Mouse (Mus musculus) heart, adult 2 months (tissue): ENCODE data around the gene Bid. TPM values are rescaled to one million over a fixed set of nuclear protein-coding genes. Genes with fewer than 3 reads are reported as not detected.

Experiments used
- DNase-seq, 2 experiments: peaks; one replicate each; pipeline ENCODE4 v3.0.0; 2021
- H3K27ac ChIP-seq: fragments of 200-600 bp; 2 replicates; pipeline ENCODE4 v1.8.1; 2022
- H3K27me3 ChIP-seq: fragments of 200-500 bp; 2 replicates; pipeline ENCODE4 v1.6.1; 2012; ENCODE audit warnings: mild to moderate bottlenecking, low read length, inconsistent platforms, mixed read lengths; ENCODE audit not compliant: control insufficient read depth, insufficient read depth
- H3K36me3 ChIP-seq: fragments of 200-500 bp; 2 replicates; pipeline ENCODE4 v1.6.1; 2012; ENCODE audit warnings: low read length, inconsistent platforms; ENCODE audit not compliant: control insufficient read depth, insufficient read depth
- H3K4me1 ChIP-seq: fragments of 200-500 bp; 2 replicates; pipeline ENCODE4 v1.6.1; 2011; ENCODE audit warnings: low read length; ENCODE audit not compliant: control insufficient read depth, insufficient read depth
- H3K4me3 ChIP-seq: fragments of 200-600 bp; 2 replicates; pipeline ENCODE4 v1.8.1; 2022
- H3K79me2 ChIP-seq: fragments of 200-500 bp; replicated peaks from 2 replicates; pipeline ENCODE4 v1.6.1; 2012; ENCODE audit warnings: mild to moderate bottlenecking, inconsistent platforms, low read length, moderate library complexity, mixed read lengths; ENCODE audit not compliant: control insufficient read depth, insufficient read depth
- H3K9ac ChIP-seq: fragments of 200-500 bp; 2 replicates; pipeline ENCODE4 v1.6.1; 2012; ENCODE audit warnings: low read depth, mild to moderate bottlenecking, control low read depth, inconsistent platforms, low read length, mixed read lengths
- CTCF ChIP-seq: fragments of 200-600 bp; IDR thresholded peaks from 2 replicates; pipeline ENCODE4 v1.8.1; 2022; ENCODE audit warnings: antibody characterized with exemption, mild to moderate bottlenecking, moderate library complexity
- EP300 ChIP-seq: fragments of 200-500 bp; IDR thresholded peaks from 2 replicates; pipeline ENCODE4 v1.6.1; 2011; ENCODE audit warnings: low read depth, low read length, control low read depth; ENCODE audit not compliant: insufficient read depth
- POLR2A ChIP-seq: fragments of 200-500 bp; IDR thresholded peaks from 2 replicates; pipeline ENCODE4 v1.6.1; 2011; ENCODE audit warnings: mild to moderate bottlenecking, low read depth, low read length, control low read depth; ENCODE audit not compliant: insufficient read depth
- WGBS: fragments of 180-500 bp; shearing (Covaris S2); methylation state at CpG from one replicate; pipeline ENCODE4 v1.1.7; 2018; 5-methylcytosine and 5-hydroxymethylcytosine counted together
- intact Hi-C: fragments of 180-260 bp; cut with DNase I; formaldehyde crosslinking; loops from one replicate; pipeline ENCODE4 v1.15.1; 2025
- polyA plus RNA-seq: library from polyadenylated mRNA; depleted of rRNA; stranded (reverse); fragments of >200 nt; gene quantifications from 2 replicates; pipeline ENCODE4 v1.2.3, GENCODE M21; 2012
- total RNA-seq, 2 experiments: library from RNA; stranded (reverse); gene quantifications; 2 replicates each; pipeline ENCODE4 v1.2.3; 2021

Bid gene
- total and polyA plus RNA-seq, 3 experiments, result 0.65 to 1.5 (median 1.1) TPM

- TF ChIP-seq CTCF (no peak), EP300 (no peak), POLR2A (no peak)
Observed at GRCm38 (mm10) chr6:120894089-120894488, 22.6 kb downstream of the Bid start.

GRCm38 (mm10) chr6:120886696-120887095 is 30.0 kb downstream of the Bid start:
- WGBS, result 81% methylated on average over 17 of the region's 17 CpGs
- TF ChIP-seq CTCF, result no peak
- TF ChIP-seq EP300, result no peak

More at GRCm38 (mm10) chr6:120894089-120894488, 22.6 kb downstream of the Bid start:
- H3K9ac ChIP-seq, result no peak overlapping the region
- H3K4me1 ChIP-seq, result no peaks in the 10 kb centered on the region
- DNase-seq, result no peak
- 90% methylated on average over 9 of the region's 9 CpGs for WGBS
- H3K79me2 ChIP-seq, result no peaks in the 10 kb centered on the region
- no peaks in the 10 kb centered on the region for H3K27me3 ChIP-seq
- intact Hi-C loops, result loop anchor here (10.0 kb wide), 1 partner anchor 231 kb away; no protein-coding TSS in a partner anchor
- no peak overlapping the region for H3K4me3 ChIP-seq
- H3K27ac ChIP-seq, result no peak overlapping the region
- no peaks in the 10 kb centered on the region for H3K36me3 ChIP-seq

GRCm38 (mm10) chr6:120884436-120884835 is 32.2 kb downstream of the Bid start:
- no peak for DNase-seq
- no peaks in the 10 kb centered on the region for H3K27me3 ChIP-seq
- TF ChIP-seq EP300, result no peak
- TF ChIP-seq CTCF, result no peak
- TF ChIP-seq POLR2A, result no peak
- no peak overlapping the region for H3K9ac ChIP-seq
- H3K4me3 ChIP-seq, result no peak overlapping the region
- 95% methylated on average over 6 of the region's 6 CpGs for WGBS
- H3K27ac ChIP-seq, result no peak overlapping the region
- intact Hi-C loops, result no loop called here
- no peaks in the 10 kb centered on the region for H3K79me2 ChIP-seq
- H3K4me1 ChIP-seq, result no peaks in the 10 kb centered on the region
- H3K36me3 ChIP-seq, result no peaks in the 10 kb centered on the region; the same call in 1 of the 2 replicates

More at GRCm38 (mm10) chr6:120886696-120887095, 30.0 kb downstream of the Bid start:
- no peak for DNase-seq
- Histone ChIP-seq H3K4me3 (no peak overlapping the region), H3K27ac (no peak overlapping the region), H3K9ac (no peak overlapping the region), H3K79me2 (no peaks in the 10 kb centered on the region), H3K36me3 (no peaks in the 10 kb centered on the region), H3K4me1 (no peaks in the 10 kb centered on the region), H3K27me3 (no peaks in the 10 kb centered on the region)
- intact Hi-C loops, result no loop called here

- TF ChIP-seq CTCF (no peak), EP300 (no peak), POLR2A (no peak)
- H3K79me2 ChIP-seq, result no peaks in the 10 kb centered on the region
- intact Hi-C loops, result no loop called here
- peak in 1 of 2 experiments; percentile 31 for DNase-seq
- 53% methylated on average over 5 of the region's 5 CpGs for WGBS
- no peaks in the 10 kb centered on the region for H3K27me3 ChIP-seq
- no peak overlapping the region for H3K9ac ChIP-seq
- no peak overlapping the region for H3K27ac ChIP-seq
- peaks cover 5% of the 10 kb centered on the region for H3K36me3 ChIP-seq
- H3K4me3 ChIP-seq, result no peak overlapping the region
- peaks cover 1% of the 10 kb centered on the region; the same call in 1 of the 2 replicates for H3K4me1 ChIP-seq
Observed at GRCm38 (mm10) chr6:120879046-120879445, 37.6 kb downstream of the Bid start.

- Histone ChIP-seq H3K36me3 (peaks cover under 1% of the 10 kb centered on the region), H3K27me3 (no peaks in the 10 kb centered on the region), H3K27ac (no peak overlapping the region), H3K4me1 (peaks cover 3% of the 10 kb centered on the region; the same call in 1 of the 2 replicates), H3K4me3 (no peak overlapping the region), H3K79me2 (no peaks in the 10 kb centered on the region), H3K9ac (no peak overlapping the region)
- no peak for TF ChIP-seq EP300
- TF ChIP-seq CTCF, result no peak
- no peak for TF ChIP-seq POLR2A
- 36% methylated on average over 9 of the region's 9 CpGs for WGBS
- no peak for DNase-seq
- intact Hi-C loops, result no loop called here
Observed at GRCm38 (mm10) chr6:120873874-120874273, 42.8 kb downstream of the Bid start.

GRCm38 (mm10) chr6:120871286-120871685 is 45.4 kb downstream of the Bid start:
- Histone ChIP-seq H3K9ac (no peak overlapping the region), H3K36me3 (no peaks in the 10 kb centered on the region; the same call in 1 of the 2 replicates), H3K27me3 (no peaks in the 10 kb centered on the region), H3K4me1 (peaks cover 2% of the 10 kb centered on the region; the same call in 1 of the 2 replicates), H3K27ac (no peak overlapping the region), H3K4me3 (no peak overlapping the region), H3K79me2 (no peaks in the 10 kb centered on the region)
- TF ChIP-seq CTCF, result no peak
- no peak for TF ChIP-seq POLR2A
- no peak for TF ChIP-seq EP300
- DNase-seq, result no peak
- intact Hi-C loops, result no loop called here
- WGBS, result 58% methylated on average over 2 of the region's 2 CpGs
